Mouse (Mus musculus) urinary bladder, postnatal 25 days (tissue): ENCODE data around the gene Foxs1.

Source experiments
- DNase-seq: peaks from one replicate; pipeline ENCODE4 v3.0.0; 2022; ENCODE audit warnings: low spot score

Gene Foxs1

DNA sequence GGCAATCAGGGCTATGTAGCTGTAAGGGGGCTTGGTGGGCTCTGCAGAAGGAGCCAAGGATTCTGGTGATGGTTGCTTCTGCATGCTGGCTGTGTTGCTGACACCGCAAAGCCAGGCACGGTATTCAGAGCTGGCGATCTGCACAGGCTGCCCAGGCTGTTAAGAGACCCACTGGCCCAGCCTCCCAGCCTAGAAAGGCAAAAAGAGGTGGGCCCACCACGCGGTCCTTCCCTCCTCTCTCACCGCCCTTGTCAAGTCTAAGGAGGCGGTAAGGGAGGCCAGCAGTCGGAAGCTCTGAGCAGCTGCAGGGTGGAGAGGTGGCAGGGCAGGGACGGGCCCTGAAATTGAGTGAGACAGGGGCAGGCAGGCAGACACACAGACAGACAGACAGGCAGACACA, at the start of gene Foxs1:
Foxs1 (minus strand) TSS at position 161 of the 400 bp plus-strand sequence.
- DNase-seq: no peak

DNA sequence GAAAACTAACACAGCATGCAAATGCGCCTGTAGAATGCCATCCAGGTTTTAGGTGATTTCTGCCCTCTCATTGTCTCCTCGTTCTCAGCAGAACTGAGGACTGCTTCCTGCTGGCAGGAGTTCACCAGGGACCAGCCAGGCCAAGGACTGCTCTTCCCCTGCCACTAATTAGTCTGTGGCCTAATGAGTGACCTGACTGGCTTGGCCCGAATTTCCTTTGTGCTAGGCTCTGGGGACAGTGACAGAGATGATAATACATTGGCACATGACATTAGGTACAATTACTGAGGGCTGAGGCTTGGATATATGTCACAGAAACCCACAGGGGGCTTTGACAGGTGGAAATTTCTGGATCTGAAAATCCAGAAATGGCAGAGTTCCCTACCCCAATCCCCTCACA, 44.0 kb upstream of the Foxs1 start:
- DNase-seq: no peak

DNA sequence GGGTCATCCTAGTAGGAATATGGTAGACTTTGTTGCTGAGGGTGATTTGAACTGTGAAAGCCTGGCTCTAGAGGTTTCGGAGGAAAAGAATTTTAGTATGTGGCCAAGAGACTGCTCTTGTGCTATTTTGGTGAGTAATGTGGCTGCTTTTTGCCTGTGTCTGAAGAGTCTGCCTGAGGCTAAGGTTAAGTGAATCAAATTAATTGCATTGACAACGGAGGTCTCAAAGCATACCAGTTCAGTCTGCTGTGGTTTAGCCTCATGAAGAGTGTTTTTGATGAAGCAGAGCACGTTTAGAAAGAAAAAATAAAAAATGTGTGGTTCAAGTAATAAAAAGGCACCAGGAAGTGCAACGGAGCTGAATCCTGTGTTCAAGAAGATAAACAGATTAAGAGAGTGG, 32.5 kb upstream of the Foxs1 start:
- DNase-seq: no peak

DNA sequence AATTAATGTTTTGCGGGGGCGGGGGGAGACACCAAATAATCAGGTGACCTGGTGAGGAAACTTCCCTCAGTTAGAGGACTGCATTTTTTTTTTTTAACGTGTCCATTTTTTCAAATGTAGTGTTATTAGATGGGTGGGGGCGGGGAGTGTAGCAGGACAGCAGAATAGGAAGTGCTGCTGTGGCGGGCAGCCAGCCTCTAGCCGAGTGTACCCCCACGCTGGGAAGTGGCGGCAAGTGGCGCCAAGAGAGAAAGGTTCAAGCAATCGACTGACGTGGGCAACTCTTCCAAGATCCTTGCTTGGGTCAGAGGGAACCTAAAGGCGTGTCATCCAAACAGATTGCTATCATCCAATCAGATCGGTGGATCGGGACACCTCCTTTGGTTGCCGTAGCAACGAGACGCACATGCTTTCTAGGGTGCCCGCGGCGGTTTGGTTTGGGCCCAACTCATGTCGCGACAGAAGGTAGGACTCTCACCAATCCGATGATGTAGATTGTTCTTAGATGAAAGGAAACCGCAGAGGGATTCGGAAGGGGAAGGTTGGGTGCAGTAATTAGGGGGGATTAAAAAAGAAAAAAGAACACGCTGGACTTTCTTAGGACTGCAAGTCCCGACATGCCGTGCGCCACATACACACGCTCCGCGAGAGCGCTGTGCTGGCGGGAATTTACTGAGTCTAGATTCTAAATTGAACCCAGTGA, 29.2 kb upstream of the Foxs1 start, which contains the start of gene Ttll9:
Ttll9 (plus strand) TSS at position 395 of the 703 bp plus-strand sequence.
- DNase-seq: peak; percentile 54

DNA sequence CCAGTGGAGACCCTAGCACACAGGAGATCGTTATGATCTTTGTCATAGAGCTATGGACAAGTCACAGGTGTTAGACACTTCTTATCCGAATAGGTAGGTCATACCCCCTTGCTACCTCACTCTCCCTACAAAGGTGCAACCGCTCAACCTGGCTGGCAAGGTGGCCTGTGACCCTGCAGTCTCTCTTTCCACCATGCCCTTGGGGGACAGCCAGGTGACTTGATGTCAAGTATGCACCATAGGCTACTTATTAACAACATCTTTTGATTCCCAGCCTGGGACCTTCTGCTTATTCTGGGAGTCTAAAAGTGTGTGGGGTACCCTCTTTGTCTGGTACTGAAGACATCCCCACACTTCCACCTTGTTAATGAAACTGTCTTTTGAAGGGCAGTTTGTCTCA, 25.1 kb upstream of the Foxs1 start:
- no peak for DNase-seq

DNA sequence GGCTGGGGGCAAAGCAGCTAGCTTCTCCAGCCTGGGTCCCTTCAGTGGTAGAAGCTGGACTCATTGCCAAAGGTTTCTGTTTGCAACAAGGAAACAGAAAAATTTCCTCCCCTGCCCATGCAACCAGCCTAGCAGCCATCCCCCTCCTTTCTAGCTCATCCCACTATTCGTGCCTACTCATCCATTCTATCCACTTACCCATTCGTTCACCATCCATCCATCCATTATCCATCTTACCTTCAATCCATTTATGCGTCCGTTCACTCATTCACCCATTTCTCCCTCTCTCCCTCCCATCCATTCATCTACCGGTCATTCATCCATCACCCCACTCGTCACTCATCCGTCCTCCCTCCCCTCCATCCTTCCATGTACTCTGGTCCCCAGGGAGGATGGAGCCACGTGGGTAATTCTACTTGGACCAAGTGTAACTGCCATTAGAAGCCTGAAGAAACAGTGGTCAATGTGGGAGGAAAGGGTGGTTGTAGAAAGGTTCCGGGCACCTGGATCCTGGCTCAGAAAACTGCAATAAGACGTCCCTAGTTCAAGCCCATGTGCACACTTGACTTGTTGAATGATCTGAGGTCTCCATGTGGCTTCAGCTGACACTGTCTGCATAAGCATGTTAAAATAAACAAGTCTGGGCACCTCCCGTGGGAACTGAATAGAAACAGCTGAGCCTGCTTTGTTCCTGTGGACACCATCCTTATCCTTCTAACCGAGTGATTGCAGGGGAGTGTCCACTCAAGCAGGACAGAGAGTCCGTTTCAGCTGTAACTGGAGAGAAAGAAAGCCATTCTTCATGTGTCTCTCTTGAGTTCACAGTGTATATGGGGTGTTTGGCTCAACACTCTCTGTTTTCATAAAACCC, 19.1 kb upstream of the Foxs1 start:
- DNase-seq: no peak

DNA sequence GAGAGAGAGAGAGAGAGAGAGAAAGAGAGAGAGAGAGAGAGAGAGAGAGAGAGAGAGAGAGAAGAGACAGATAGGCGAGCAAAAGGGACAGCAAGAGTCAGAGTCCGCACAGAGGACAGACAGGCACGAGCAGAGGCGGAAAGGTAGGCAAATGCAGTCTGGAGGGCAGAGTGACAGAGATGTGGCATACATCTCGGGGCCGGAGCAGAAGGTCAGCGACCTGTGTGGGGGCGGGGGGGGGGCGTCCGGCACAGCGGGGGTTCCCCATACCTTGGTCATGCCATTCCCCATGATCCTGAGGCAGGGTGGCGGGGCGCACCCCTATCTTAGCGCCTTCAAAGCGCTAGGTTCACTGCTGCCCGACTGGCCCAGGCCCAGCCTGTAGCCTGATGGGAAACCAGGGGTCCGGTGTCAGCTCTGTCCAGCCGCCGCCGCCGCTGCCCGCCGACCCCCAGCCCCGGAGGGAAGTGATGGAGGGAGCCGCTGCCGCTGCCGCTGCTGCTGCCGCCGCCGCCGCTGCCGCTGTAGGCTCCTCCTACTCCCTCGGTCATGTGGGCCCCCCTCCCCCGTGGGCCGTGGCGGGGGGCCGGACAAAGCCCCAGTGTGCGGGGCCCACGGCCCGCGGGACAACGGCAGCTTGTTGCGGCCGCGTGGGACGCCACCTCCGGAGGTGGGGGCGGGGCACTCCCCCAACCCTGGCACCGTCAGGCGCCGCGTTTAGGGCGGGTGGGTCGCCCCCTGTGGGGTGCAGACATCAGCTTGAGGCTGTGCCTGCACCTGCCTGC, 18.2 kb upstream of the Foxs1 start, which contains the start of gene Dusp15:
Dusp15 (minus strand) TSS at position 634 of the 785 bp plus-strand sequence.
- no peak for DNase-seq

DNA sequence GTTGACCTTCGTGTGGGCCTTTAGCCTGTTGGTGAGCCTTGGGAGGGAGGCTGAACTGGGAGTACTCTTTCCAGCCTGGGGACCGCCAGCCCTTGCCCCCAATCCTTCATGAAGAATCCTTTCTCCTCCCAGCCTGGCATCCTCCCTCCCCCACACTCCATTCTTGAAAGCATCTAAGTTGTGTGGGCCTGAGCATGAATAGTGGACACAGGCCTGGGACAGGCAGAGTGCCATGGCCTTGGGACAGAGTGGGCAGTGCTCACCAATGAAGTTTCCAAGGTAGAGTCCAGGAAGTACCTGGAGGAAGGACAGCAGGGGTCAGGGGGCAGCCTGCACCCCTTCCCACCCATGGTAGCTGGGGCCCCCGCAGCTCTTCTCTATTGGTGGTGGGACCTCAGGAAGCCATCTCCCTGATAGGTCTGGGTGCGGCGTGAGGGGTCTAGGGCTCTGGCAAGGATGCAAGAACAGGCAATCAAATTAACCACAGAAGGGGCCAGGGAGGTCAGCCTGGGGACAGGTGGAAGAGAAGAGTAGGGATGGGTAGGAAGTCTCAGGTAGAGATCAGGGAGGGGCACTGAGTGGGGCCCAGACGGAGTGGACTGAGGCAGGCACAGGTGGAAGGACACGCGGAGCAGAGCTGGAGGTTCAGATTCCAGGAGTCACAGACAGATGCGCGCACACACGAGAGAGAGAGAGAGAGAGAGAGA, 17.5 kb upstream of the Foxs1 start:
- no peak for DNase-seq

DNA sequence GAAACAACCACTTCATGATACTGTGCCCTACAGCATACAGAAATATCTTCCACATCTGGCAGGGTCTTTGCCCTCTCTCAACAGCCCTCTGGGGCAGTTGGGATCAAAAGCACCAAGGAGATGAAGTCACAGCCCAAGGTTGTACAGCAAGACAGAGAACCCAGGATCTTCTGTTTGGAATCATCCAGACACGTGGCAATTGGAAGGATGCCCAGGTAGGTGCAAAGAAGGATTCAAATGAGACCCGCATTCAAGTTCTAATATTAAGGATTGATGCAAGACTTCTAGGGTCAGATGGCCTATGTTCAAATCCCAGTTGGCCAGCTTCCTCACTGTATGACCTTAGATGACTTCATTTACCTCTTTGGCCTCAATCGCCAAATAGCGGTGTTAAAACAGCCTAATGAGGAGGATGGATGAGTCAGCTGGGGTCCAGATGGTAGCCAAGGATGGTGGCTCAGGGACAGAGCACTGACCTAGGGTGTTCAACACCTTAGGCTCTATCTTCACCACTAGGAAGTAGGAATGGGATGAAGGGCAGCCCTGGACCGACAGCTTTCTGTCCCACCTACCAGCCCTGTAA, 15.5 kb upstream of the Foxs1 start:
- no peak for DNase-seq

DNA sequence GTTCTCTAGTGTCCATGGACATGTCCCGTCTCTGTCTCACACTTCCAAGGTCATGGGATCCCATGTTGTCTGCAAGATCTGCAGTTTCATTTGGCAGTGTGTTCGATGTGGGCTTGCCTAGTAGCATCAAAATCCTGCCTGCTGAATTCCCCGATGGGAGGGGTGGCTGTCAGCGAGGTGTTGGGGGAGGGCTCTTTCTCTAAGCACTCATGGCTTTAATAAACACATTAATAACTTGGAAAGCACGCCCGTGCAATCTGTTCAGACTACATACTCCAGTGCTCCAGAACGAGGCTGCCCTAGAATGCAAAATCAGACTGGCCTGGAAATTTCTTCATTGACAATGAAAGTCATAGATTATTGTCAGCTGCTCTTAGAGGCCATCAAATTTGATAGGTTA, 14.1 kb upstream of the Foxs1 start:
- DNase-seq: no peak

DNA sequence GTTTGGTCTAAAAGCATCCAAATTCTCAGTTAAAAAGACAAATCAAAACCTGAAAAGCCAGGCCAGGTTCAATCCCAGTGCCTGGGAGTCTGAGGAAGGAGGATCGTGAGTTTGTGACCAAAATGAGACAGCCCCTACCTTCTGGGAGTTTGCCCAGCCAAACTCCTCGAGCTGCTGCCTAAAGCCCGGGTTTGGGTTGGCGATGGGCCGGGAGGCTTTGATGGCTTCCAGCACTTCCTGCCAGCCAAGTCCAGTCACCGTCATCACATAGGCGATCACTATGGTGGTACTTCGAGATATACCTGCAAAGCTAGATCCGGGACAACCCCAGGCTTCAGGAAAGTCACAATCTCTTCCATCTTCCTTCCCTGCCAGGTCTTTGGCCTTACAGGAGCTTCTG, 11.0 kb upstream of the Foxs1 start:
- no peak for DNase-seq

DNA sequence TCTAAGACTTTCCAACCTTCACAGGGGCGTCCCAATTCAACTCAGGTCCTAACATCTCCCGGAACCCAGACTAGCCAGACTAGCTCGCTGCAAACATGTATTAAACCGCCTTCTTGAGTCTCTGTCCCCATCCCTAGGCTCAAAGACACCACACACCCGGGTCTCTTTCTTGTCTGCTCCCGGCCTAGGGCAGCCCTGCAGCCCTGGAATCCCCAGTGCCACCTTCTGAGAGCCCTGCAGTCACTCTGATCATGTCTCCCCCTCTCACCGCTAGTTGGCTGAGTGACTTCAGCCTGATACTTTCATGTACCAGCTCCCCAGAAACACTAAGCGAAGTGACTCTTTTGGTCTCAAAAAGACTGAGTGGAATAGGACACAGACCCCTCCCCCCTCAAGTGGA, 10.6 kb upstream of the Foxs1 start:
- no peak for DNase-seq

DNA sequence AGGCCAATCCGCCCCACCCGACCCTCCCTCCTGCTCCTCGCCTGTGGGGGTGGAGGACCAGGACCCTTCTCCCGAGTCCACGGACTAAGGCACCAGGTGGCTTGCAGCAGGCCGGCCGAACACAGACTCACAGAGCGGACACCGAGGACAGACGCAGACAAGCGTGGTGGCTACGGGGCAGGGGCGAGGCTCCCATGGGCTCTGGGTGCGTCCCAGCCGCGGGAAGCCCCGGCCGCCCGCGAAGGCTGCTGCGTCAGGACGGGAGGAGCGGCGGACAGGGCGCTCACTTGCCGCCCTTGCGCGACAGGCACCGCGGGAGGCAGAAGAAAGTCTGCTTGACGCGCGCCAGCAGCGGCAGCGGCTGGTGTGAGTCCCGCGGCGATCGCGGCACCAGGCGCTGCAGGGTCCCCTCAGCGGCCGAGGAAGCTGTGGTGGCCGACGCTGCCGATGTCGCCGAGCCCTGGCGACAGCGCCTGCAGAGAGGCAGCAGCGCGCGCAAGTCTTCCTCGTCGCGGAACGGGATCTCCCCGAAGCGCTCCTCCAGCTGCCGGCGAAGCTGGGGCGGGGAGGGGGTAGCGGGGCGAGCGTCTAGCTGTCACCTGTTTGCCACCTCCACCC, 10.0 kb upstream of the Foxs1 start:
- DNase-seq: no peak

DNA sequence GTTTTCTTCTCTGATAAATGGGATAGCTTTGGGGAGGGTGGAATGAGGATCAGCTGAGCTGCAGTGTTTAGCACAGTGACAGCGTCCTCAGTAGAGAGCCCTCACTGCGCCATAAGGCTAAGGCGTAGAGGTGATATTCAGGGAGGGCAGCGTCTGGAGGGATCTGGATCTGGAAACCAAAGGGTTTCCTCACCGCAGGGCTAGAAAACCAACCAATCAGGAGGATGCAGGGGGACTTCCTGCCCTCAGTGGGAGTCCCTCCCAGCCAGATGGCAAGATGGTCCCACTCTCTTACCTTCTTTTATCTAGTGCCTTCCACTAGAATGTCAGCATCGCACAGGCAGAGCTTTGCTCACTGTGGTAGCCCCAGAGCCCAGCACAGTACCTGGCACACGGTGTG, 8.8 kb upstream of the Foxs1 start:
- DNase-seq: no peak

DNA sequence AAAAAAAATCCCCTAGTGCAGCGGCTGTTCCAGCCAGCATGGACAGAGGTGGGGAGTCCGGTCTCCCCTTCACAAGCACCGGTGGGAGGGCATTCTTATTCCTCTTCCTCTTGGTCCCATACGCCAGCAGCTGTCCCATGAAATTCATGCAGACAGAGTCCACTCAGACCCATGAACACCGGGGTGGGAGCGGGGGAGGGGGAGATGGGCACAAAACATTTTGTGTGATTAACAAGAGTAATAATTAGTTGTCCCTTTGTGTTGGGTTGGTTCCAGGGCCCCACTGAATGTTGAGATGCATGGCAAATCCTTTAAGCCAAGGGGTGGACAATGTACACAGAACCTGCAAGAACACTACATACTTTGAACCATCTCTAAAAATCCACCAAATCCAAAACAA, 8.1 kb upstream of the Foxs1 start:
- DNase-seq: no peak

DNA sequence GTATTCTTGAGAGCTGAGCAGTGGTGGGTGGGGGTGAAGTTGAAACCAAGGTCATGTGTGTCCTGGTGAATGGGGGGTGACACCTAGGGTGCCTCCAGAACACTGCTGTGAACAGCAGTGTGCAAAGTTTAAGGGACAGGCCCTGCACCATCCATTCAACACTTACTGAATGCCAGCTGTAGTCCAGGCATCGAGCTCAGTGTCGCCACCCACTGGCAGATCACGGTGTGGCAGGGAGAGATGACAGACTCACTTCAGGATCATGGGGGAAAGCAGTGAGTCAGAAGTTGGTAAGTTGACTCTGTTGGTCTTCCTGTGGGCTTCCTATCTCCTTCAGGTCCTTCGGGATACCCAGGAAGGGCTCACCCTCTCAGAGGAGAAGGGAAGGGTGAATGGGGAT, 6.8 kb upstream of the Foxs1 start:
- no peak for DNase-seq

DNA sequence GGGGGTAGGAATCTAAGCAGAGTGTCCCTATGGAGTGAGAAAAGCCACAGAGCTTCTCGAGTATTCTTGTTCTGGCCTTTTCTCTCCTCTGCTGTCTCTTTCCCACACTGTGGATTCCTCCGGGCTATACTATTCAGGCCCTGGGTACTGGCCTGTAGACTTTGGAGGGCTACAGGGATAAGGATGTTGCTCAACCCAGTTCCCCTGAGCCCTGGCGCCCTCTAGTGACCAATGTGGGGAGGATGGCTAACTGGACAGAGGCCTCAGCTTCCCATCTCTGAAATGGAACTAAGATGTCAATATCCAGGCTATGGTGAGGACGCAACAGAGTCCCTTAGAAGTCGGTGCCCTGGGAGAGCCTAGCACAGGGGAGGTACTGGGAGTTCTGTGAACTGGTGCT, 606 bp upstream of the Foxs1 start:
- peak; percentile 61 for DNase-seq

DNA sequence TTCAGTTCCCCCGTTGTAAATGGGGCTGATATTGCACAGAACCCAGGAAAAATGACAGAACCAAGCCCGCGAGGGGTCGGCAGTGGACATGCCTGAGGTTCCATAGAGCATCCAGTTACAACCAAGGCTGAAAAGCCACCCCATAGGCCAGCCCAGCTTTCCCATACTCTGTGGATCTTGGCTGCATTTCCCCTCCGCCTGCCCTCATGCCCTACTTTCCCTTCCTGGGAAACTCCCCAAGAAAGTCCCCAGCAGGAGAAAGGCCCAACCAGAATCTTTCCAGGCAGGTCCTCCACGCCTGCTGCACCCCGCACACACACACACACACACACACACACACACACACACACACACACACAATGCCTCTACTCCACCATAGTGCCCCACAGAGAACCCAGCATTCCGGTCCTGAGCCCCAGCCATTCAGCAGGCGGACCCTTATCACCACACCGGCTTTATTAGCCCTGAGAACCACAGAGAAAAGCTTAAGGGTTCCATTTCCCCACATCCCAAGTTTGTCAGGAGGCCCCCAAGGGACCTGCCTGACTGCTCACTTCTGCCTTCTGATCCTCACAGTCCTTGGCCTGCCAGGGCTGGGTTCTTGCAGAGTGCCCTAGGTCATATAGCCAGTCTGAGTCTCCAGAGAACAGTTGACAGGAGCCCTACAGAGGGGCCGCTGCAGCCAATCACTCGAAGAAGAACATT, 1.4 kb downstream of the Foxs1 start:
- no peak for DNase-seq

DNA sequence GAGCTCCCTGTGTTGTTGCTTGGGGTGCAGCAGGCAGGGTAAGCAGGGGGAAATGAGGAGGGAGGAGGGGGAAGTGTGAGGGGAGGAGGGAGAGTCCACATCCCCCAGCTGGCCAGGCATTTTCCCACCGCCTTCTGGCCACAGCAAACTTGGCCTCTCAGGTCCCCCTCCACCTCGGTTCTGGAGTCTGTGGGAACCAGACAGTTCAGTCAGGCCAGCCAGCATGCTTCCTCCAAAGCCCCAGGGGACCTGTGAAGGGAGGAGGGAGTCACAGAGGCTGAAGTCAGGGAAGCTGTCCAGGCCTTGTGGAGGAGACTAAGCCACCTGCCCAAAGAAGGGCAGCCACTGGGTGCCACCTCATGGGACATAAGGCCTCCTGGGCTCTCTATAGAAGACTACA, 2.7 kb downstream of the Foxs1 start:
- no peak for DNase-seq

DNA sequence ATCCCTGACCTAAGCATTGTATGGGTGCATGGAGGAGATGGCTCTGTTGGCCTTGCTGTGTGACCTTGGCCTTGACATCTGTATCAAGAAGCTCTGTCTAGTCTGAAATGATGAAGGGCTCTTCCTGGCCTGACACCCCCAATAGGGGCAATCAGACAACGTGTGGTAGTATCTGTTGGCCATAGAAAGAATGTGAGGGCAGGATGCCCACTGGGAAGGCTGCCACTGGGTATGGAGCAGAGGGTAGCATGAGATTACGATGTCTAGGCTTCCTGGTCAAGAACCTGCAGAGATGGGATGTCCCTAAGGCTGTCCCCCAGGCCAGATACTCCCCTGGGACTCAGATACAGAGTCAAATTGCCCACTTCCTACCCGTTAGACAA, 4.0 kb downstream of the Foxs1 start:
- no peak for DNase-seq
